Mouse (Mus musculus) adrenal gland, postnatal 14 days (tissue): ENCODE measurements at regions not wholly inside any gene's neighbourhood (a gene's known extent, or its start where the extent isn't known, plus 50 kb on each side); places are given as distances from the start of the nearest gene placed in this dataset.

ENCODE experiments used
- DNase-seq: peaks from one replicate; pipeline ENCODE4 v3.0.0; 2021; ENCODE audit warnings: mixed read lengths

DNA sequence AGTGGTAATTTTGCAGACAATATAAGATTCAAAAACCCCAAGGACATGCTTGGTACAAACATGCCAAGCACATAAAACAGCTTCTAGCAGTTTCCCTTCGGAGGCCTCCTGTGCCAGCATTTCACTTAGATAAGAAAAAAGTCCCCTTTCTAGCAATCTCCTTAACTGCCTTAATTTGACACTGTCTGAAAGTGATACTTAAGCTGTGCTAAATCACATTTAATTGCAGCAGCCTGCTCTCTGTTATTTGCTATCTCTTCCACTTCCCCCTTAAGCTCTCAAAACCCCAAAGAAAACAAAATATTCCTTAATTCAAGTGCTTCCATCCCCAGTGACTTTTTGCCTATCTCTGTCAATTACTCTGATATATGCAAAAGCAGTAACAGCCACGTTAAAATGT, 86.9 kb upstream of the Prokr2 start:
- no peak for DNase-seq

DNA sequence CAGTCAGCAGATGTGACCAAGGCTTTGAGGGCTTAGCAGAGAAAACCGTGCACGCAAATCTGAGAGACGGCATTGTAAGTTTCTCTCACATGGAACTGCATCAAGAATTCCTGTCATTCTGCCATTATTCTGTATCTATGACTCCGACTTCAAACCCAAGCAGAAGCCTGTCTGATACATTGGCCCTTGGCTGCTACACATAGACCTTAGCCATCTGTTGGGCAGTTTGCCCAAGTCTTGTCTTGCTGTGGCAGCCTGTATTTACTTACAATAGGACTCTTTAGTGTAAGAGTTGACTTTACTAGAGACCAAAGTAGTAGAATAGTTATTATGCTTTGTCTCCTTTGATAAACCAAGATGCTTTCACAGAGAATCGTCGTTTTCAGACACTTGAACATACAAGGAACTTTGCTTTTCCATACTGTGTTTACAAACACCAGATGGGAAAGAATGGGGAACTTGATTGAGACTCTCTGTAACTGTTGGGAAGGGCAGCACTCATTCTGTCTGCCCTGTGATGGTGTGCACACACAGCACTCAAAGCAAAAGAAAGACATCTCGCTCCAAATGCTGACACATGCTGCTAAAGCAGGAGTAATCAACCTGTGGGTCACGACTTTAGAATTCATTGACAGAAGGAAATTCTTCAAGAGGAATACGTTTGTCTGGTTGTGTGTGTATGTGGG, 83.9 kb upstream of the Prokr2 start:
- no peak for DNase-seq

GRCm38 (mm10) chr2:132455029-132455428, 69.8 kb upstream of the Prokr2 start:
- DNase-seq = no peak

GRCm38 (mm10) chr2:132449347-132449746, 64.1 kb upstream of the Prokr2 start:
- no peak for DNase-seq

- DNase-seq = peak; percentile 11
Measured at GRCm38 (mm10) chr2:132447826-132448225, 62.6 kb upstream of the Prokr2 start.

DNA sequence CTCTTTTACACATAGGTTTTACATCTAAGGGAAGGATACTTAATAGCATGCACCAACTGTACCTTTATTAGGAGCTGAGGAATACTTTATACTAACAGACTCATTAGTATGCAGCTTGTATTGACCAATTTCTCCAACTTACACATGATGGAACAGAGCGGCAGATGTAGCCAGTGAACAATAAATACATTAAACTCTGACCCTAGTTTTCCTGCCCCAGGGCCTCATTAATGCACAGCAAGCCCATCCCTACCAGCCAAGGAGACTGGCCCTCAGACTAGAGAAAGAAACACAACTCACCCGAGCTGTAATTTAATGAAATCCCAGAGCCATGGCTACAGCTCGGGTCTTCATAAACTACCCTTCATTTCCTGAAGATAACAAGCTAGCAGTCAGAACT, 60.8 kb upstream of the Prokr2 start:
- no peak for DNase-seq

GRCm38 (mm10) chr2:132444442-132445161, 59.4 kb upstream of the Prokr2 start:
- DNase-seq = no peak
